Mouse (Mus musculus): ENCODE data around the gene Zfp628. TPM values are rescaled to one million over a fixed set of nuclear protein-coding genes. Genes with fewer than 3 reads are reported as not detected.

Gene Zfp628
- total and polyA plus RNA-seq, 3 experiments = 6.8 to 9.4 (median 7.5) TPM

- Histone ChIP-seq H3K4me3 (no peak overlapping the region), H3K79me2 (replicated peaks; ENCODE audit: control insufficient read depth, insufficient read depth, low read length) (no peaks in the 10 kb centered on the region), H3K27me3 (ENCODE audit: control insufficient read depth, insufficient read depth, low read length) (no peaks in the 10 kb centered on the region), H3K36me3 (ENCODE audit: control insufficient read depth, insufficient read depth, low read length) (no peaks in the 10 kb centered on the region), H3K4me1 (ENCODE audit: control insufficient read depth, insufficient read depth, low read length) (no peaks in the 10 kb centered on the region), H3K27ac (no peak overlapping the region; the same call in 1 of the 2 replicates), H3K9ac (ENCODE audit: low read depth, low read length) (no peak overlapping the region)
- intact Hi-C loops (cut with DNase I) = no loop called here
- DNase-seq = no peak
- WGBS = 68% methylated on average over 5 of the region's 5 CpGs
- TF ChIP-seq POLR2A (IDR thresholded peaks at IDR 0.05; ENCODE audit: insufficient read depth, low read depth, low read length) (no peak), CTCF (IDR thresholded peaks at IDR 0.05) (peak; percentile 19), EP300 (IDR thresholded peaks at IDR 0.05; ENCODE audit: insufficient read depth, low read depth, low read length) (no peak)
Measured at GRCm38 (mm10) chr7:4963527-4963926, 48.5 kb downstream of the Zfp628 start.

GRCm38 (mm10) chr7:4964272-4964671, 49.3 kb downstream of the Zfp628 start, which contains the start of gene Sbk2:
TSS of gene Sbk2 (minus strand) at chr7:4964406.
- intact Hi-C loops (cut with DNase I) = loop anchor here (1.0 kb wide), 1 partner anchor 21 kb away; no protein-coding TSS in a partner anchor
- no peaks in the 10 kb centered on the region for H3K4me1 ChIP-seq (ENCODE audit: control insufficient read depth, insufficient read depth, low read length)
- WGBS = 2% methylated on average over 10 of the region's 10 CpGs
- H3K27ac ChIP-seq = peak within 1 kb of the TSS; percentile 61; the same call in 1 of the 2 replicates
- no peak within 1 kb of the TSS; the same call in 1 of the 2 replicates for H3K9ac ChIP-seq (ENCODE audit: low read depth, low read length)
- no peaks in the 10 kb centered on the region for H3K27me3 ChIP-seq (ENCODE audit: control insufficient read depth, insufficient read depth, low read length)
- TF ChIP-seq POLR2A (IDR thresholded peaks at IDR 0.05; ENCODE audit: insufficient read depth, low read depth, low read length) (no peak; the same call in 1 of the 2 replicates), EP300 (IDR thresholded peaks at IDR 0.05; ENCODE audit: insufficient read depth, low read depth, low read length) (peak; percentile 79; the same call in 1 of the 2 replicates), CTCF (IDR thresholded peaks at IDR 0.05) (peak; percentile 91)
- H3K4me3 ChIP-seq = peak within 1 kb of the TSS; percentile 30; the same call in 1 of the 2 replicates
- no peaks in the 10 kb centered on the region for H3K36me3 ChIP-seq (ENCODE audit: control insufficient read depth, insufficient read depth, low read length)
- peak; percentile 82 to 87 for DNase-seq
- H3K79me2 ChIP-seq (replicated peaks; ENCODE audit: control insufficient read depth, insufficient read depth, low read length) = no peaks in the 10 kb centered on the region

- no peak for DNase-seq
- no peaks in the 10 kb centered on the region for H3K27me3 ChIP-seq (ENCODE audit: control insufficient read depth, insufficient read depth, low read length)
- no peak overlapping the region for H3K27ac ChIP-seq
- 69% methylated on average over 5 of the region's 5 CpGs for WGBS
- no peak overlapping the region for H3K9ac ChIP-seq (ENCODE audit: low read depth, low read length)
- intact Hi-C loops (cut with DNase I) = loop anchor here (1.0 kb wide), 1 partner anchor 22 kb away; no protein-coding TSS in a partner anchor
- TF ChIP-seq EP300 (IDR thresholded peaks at IDR 0.05; ENCODE audit: insufficient read depth, low read depth, low read length) (no peak), CTCF (IDR thresholded peaks at IDR 0.05) (no peak)
- H3K36me3 ChIP-seq (ENCODE audit: control insufficient read depth, insufficient read depth, low read length) = no peaks in the 10 kb centered on the region
- no peaks in the 10 kb centered on the region for H3K4me1 ChIP-seq (ENCODE audit: control insufficient read depth, insufficient read depth, low read length)
- no peaks in the 10 kb centered on the region for H3K79me2 ChIP-seq (replicated peaks; ENCODE audit: control insufficient read depth, insufficient read depth, low read length)
- H3K4me3 ChIP-seq = no peak overlapping the region
Measured at GRCm38 (mm10) chr7:4964988-4965387, 50.0 kb downstream of the Zfp628 start.

GRCm38 (mm10) chr7:4971068-4971467, 56.1 kb downstream of the Zfp628 start, which contains the start of gene Sbk3:
TSS of gene Sbk3 (minus strand) at chr7:4971168.
- 57% methylated on average over 6 of the region's 6 CpGs for WGBS
- Histone ChIP-seq H3K79me2 (replicated peaks; ENCODE audit: control insufficient read depth, insufficient read depth, low read length) (no peaks in the 10 kb centered on the region), H3K4me1 (ENCODE audit: control insufficient read depth, insufficient read depth, low read length) (peaks cover 6% of the 10 kb centered on the region), H3K9ac (ENCODE audit: low read depth, low read length) (peak within 1 kb of the TSS; percentile 12; the same call in 1 of the 2 replicates), H3K27me3 (ENCODE audit: control insufficient read depth, insufficient read depth, low read length) (no peaks in the 10 kb centered on the region), H3K4me3 (no peak within 1 kb of the TSS), H3K36me3 (ENCODE audit: control insufficient read depth, insufficient read depth, low read length) (no peaks in the 10 kb centered on the region), H3K27ac (peak within 1 kb of the TSS; percentile 84)
- intact Hi-C loops (cut with DNase I) = no loop called here
- no peak for TF ChIP-seq CTCF (IDR thresholded peaks at IDR 0.05)
- no peak for TF ChIP-seq EP300 (IDR thresholded peaks at IDR 0.05; ENCODE audit: insufficient read depth, low read depth, low read length)
- TF ChIP-seq POLR2A (IDR thresholded peaks at IDR 0.05; ENCODE audit: insufficient read depth, low read depth, low read length) = no peak
- no peak for DNase-seq

Other genes starting within 250 kb of the Zfp628 start
Only the 30 nearest of the 33 such genes appear.
- gene Tmem150b, start 190.0 kb upstream of the Zfp628 start, total RNA-seq (2021) = not detected
- 0.16 and 0.59 TPM in 2 replicates for gene Tmem150b, start 190.0 kb upstream of the Zfp628 start, polyA plus RNA-seq (2012; rRNA removed)
- 10 to 100 TPM in 1 of 2 experiments, 1 to 10 TPM in 1; 8.5 to 11.2 TPM for gene Kmt5c, start 175.1 kb upstream of the Zfp628 start, total RNA-seq (2021)
- 36.4 and 38.5 TPM in 2 replicates for gene Kmt5c, start 175.1 kb upstream of the Zfp628 start, polyA plus RNA-seq (2012; rRNA removed)
- 1 to 10 TPM; 1.7 to 3.5 TPM for gene Cox6b2, start 162.1 kb upstream of the Zfp628 start, total RNA-seq (2021)
- 7.7 and 8.6 TPM in 2 replicates for gene Cox6b2, start 162.1 kb upstream of the Zfp628 start, polyA plus RNA-seq (2012; rRNA removed)
- not detected for gene Fam71e2, start 143.9 kb upstream of the Zfp628 start, total RNA-seq (2021)
- gene Fam71e2, start 143.9 kb upstream of the Zfp628 start, polyA plus RNA-seq (2012; rRNA removed) = 0.09 and 0.35 TPM in 2 replicates
- gene Il11, start 132.4 kb upstream of the Zfp628 start, total RNA-seq (2021) = not detected
- gene Il11, start 132.4 kb upstream of the Zfp628 start, polyA plus RNA-seq (2012; rRNA removed) = 0.15 TPM in 1 of 2 replicates, not detected in the other
- gene Tmem190, start 132.3 kb upstream of the Zfp628 start, total RNA-seq (2021) = not detected
- gene Tmem190, start 132.3 kb upstream of the Zfp628 start, polyA plus RNA-seq (2012; rRNA removed) = 0.29 TPM in 1 of 2 replicates, not detected in the other
- gene Tmem238, start 125.6 kb upstream of the Zfp628 start, total RNA-seq (2021) = 1 to 10 TPM; 5.3 to 5.4 TPM
- 2.2 and 4.3 TPM in 2 replicates for gene Tmem238, start 125.6 kb upstream of the Zfp628 start, polyA plus RNA-seq (2012; rRNA removed)
- 100 to 1,000 TPM; 492 to 575 TPM for gene Rpl28, start 122.3 kb upstream of the Zfp628 start, total RNA-seq (2021)
- 135 and 202 TPM in 2 replicates for gene Rpl28, start 122.3 kb upstream of the Zfp628 start, polyA plus RNA-seq (2012; rRNA removed)
- 10 to 100 TPM; 85.1 to 99.1 TPM for gene Ube2s, start 102.6 kb upstream of the Zfp628 start, total RNA-seq (2021)
- gene Ube2s, start 102.6 kb upstream of the Zfp628 start, polyA plus RNA-seq (2012; rRNA removed) = 167 and 265 TPM in 2 replicates
- under 1 TPM in 1 of 2 experiments, not detected in 1; 0.07 TPM for gene Shisa7, start 70.5 kb upstream of the Zfp628 start, total RNA-seq (2021)
- gene Shisa7, start 70.5 kb upstream of the Zfp628 start, polyA plus RNA-seq (2012; rRNA removed) = 0.09 and 0.12 TPM in 2 replicates
- 1 to 10 TPM; 3.5 to 3.8 TPM for gene Isoc2b, start 45.0 kb upstream of the Zfp628 start, total RNA-seq (2021)
- 10.0 and 10.3 TPM in 2 replicates for gene Isoc2b, start 45.0 kb upstream of the Zfp628 start, polyA plus RNA-seq (2012; rRNA removed)
- gene Isoc2a, start 38.1 kb upstream of the Zfp628 start, total RNA-seq (2021) = 10 to 100 TPM; 48.9 to 55.5 TPM
- gene Isoc2a, start 38.1 kb upstream of the Zfp628 start, polyA plus RNA-seq (2012; rRNA removed) = 29.3 and 30.6 TPM in 2 replicates
- under 1 TPM in 1 of 2 experiments, not detected in 1; 0.18 TPM for gene Gm36210, start 8.7 kb upstream of the Zfp628 start, total RNA-seq (2021)
- 0.20 and 0.29 TPM in 2 replicates for gene Gm36210, start 8.7 kb upstream of the Zfp628 start, polyA plus RNA-seq (2012; rRNA removed)
- 1 to 10 TPM; 5.6 to 5.8 TPM for gene Nat14, start 6.8 kb downstream of the Zfp628 start, total RNA-seq (2021)
- gene Nat14, start 6.8 kb downstream of the Zfp628 start, polyA plus RNA-seq (2012; rRNA removed) = 3.5 TPM in 2 replicates
- gene Ssc5d, start 10.6 kb downstream of the Zfp628 start, total RNA-seq (2021) = 1 to 10 TPM; 1.7 to 2.9 TPM
- gene Ssc5d, start 10.6 kb downstream of the Zfp628 start, polyA plus RNA-seq (2012; rRNA removed) = 5.9 and 6.4 TPM in 2 replicates
- gene Sbk2, start 49.2 kb downstream of the Zfp628 start, total RNA-seq (2021) = 10 to 100 TPM; 26.5 to 35.6 TPM
- gene Sbk2, start 49.2 kb downstream of the Zfp628 start, polyA plus RNA-seq (2012; rRNA removed) = 85.0 and 119 TPM in 2 replicates
- gene Sbk3, start 56.0 kb downstream of the Zfp628 start, total RNA-seq (2021) = 10 to 100 TPM; 39.4 to 46.1 TPM
- gene Sbk3, start 56.0 kb downstream of the Zfp628 start, polyA plus RNA-seq (2012; rRNA removed) = 66.1 and 72.5 TPM in 2 replicates
- 10 to 100 TPM; 12.3 to 14.0 TPM for gene Zfp579, start 80.9 kb downstream of the Zfp628 start, total RNA-seq (2021)
- gene Zfp579, start 80.9 kb downstream of the Zfp628 start, polyA plus RNA-seq (2012; rRNA removed) = 51.8 and 70.2 TPM in 2 replicates
- gene Zfp524, start 99.2 kb downstream of the Zfp628 start, total RNA-seq (2021) = 1 to 10 TPM; 8.7 to 9.2 TPM
- gene Zfp524, start 99.2 kb downstream of the Zfp628 start, polyA plus RNA-seq (2012; rRNA removed) = 14.7 and 17.7 TPM in 2 replicates
- gene Fiz1, start 99.5 kb downstream of the Zfp628 start, total RNA-seq (2021) = 10 to 100 TPM; 17.9 to 20.4 TPM
- gene Fiz1, start 99.5 kb downstream of the Zfp628 start, polyA plus RNA-seq (2012; rRNA removed) = 18.2 and 20.4 TPM in 2 replicates
- gene Gm44973, start 100.3 kb downstream of the Zfp628 start, total RNA-seq (2021) = not detected
- not detected in 2 replicates for gene Gm44973, start 100.3 kb downstream of the Zfp628 start, polyA plus RNA-seq (2012; rRNA removed)
- 10 to 100 TPM; 13.8 to 13.9 TPM for gene Zfp865, start 105.2 kb downstream of the Zfp628 start, total RNA-seq (2021)
- gene Zfp865, start 105.2 kb downstream of the Zfp628 start, polyA plus RNA-seq (2012; rRNA removed) = 13.5 and 16.9 TPM in 2 replicates
- gene Ccdc106, start 105.3 kb downstream of the Zfp628 start, total RNA-seq (2021) = under 1 TPM in 1 of 2 experiments, not detected in 1; 0.25 TPM
- 0.53 TPM in 1 of 2 replicates, not detected in the other for gene Ccdc106, start 105.3 kb downstream of the Zfp628 start, polyA plus RNA-seq (2012; rRNA removed)
- gene 4632433K11Rik, start 118.9 kb downstream of the Zfp628 start, total RNA-seq (2021) = not detected
- gene 4632433K11Rik, start 118.9 kb downstream of the Zfp628 start, polyA plus RNA-seq (2012; rRNA removed) = not detected in 2 replicates
- 1 to 10 TPM; 5.0 to 5.6 TPM for gene Zfp784, start 123.2 kb downstream of the Zfp628 start, total RNA-seq (2021)
- 6.7 and 7.0 TPM in 2 replicates for gene Zfp784, start 123.2 kb downstream of the Zfp628 start, polyA plus RNA-seq (2012; rRNA removed)
- gene Zfp580, start 136.3 kb downstream of the Zfp628 start, total RNA-seq (2021) = 1 to 10 TPM; 3.4 to 4.4 TPM
- gene Zfp580, start 136.3 kb downstream of the Zfp628 start, polyA plus RNA-seq (2012; rRNA removed) = 7.4 and 12.7 TPM in 2 replicates
- gene U2af2, start 146.9 kb downstream of the Zfp628 start, total RNA-seq (2021) = 10 to 100 TPM; 65.6 to 68.5 TPM
- gene U2af2, start 146.9 kb downstream of the Zfp628 start, polyA plus RNA-seq (2012; rRNA removed) = 84.4 and 118 TPM in 2 replicates
- 100 to 1,000 TPM; 160 to 192 TPM for gene Epn1, start 165.0 kb downstream of the Zfp628 start, total RNA-seq (2021)
- gene Epn1, start 165.0 kb downstream of the Zfp628 start, polyA plus RNA-seq (2012; rRNA removed) = 174 and 181 TPM in 2 replicates
- not detected for gene Rfpl4, start 201.7 kb downstream of the Zfp628 start, total RNA-seq (2021)
- not detected in 2 replicates for gene Rfpl4, start 201.7 kb downstream of the Zfp628 start, polyA plus RNA-seq (2012; rRNA removed)
- 1 to 10 TPM; 6.2 to 8.1 TPM for gene Rasl2-9, start 210.7 kb downstream of the Zfp628 start, total RNA-seq (2021)
- gene Rasl2-9, start 210.7 kb downstream of the Zfp628 start, polyA plus RNA-seq (2012; rRNA removed) = 3.9 and 5.7 TPM in 2 replicates

All from heart, adult 2 months (tissue).